Mouse (Mus musculus) lung, adult 10 weeks (tissue): Measurements from ENCODE around the gene Mug2. TPM values are rescaled to one million over a fixed set of nuclear protein-coding genes. Genes with fewer than 3 reads are reported as not detected.

ENCODE experiments used
- polyA plus RNA-seq: library from polyadenylated mRNA; stranded (reverse); fragments of 350-450 nt; fragmentation: Illumina TruSeq; extraction: RNeasy Lipid Tissue Mini Kit (QIAGEN cat#74804); gene quantifications from one replicate; pipeline ENCODE4 v1.2.3, GENCODE M21; 2014; ENCODE audit warnings: low read depth, low replicate concordance; ENCODE audit not compliant: insufficient read depth

Mug2 gene
- polyA plus RNA-seq = not detected

GRCm38 (mm10) chr6:122006461-122006860, at the start of gene Mug2:
TSS of gene Mug2 (plus strand) at chr6:122006761.

Other genes with a start within 250 kb of the Mug2 start
- gene Mug1, start 168.2 kb upstream of the Mug2 start, polyA plus RNA-seq = not detected